ENCODE assay signal across 8 mouse cellular contexts in the genomic region with DNA sequence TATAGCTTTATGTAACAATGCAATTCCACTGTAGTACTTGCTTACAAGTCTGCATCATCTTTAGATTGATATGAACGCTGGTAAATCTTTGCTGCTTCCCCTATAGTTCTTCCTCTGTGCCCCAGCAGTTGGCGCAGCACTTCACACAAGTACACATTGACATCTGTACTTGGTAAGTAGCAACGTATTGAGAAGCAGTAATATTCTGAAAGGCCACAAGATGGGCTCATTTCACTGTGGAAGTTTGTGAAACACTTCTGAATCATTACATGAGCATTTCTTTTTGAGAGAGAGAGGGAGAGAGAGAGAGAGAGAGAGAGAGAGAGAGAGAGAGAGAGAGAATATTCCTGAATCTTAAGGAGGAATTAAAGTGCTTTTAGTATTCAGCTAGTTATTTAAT. TPM values are rescaled to one million over a fixed set of nuclear protein-coding genes. Genes with fewer than 3 reads are reported as not detected.
A peak's percentile ranks its signal among the peaks of the same experiment; 100 is the strongest.
DNase-seq lines count a peak whose midpoint lies in the region; ATAC-seq and TF ChIP-seq lines count a peak whose summit lies in the region.

No protein-coding gene starts in this region.

- peak; percentile 24 to 36 for DNase-seq in cerebellum, postnatal 14 days
- no peak for DNase-seq in cerebellum, adult 9-11 months
- peak; percentile 12 for DNase-seq in embryonic facial prominence, embryonic 10.5 days (ENCODE audit: low spot score)
- DNase-seq in left cerebral cortex, adult 2 months (ENCODE audit: extremely low spot score in 1 of 2, low spot score in 2 of 2) = peak in 1 of 2 experiments; percentile 28
- peak; percentile 72 for DNase-seq in telencephalon, adult 2 months (ENCODE audit: low read depth, low spot score)
- no peak for DNase-seq in gastrocnemius, postnatal 36 days

- peak; percentile 62 for TF ChIP-seq CTCF in left cerebral cortex, adult 2 months (IDR thresholded peaks at IDR 0.05)

- 46% methylated on average over 3 of the region's 3 CpGs for WGBS in midbrain, embryonic 15.5 days
- 50% methylated on average over 3 of the region's 3 CpGs for WGBS in midbrain, embryonic 13.5 days
- 49% methylated on average over 3 of the region's 3 CpGs for WGBS in embryonic facial prominence, embryonic 10.5 days

- no peaks in the 10 kb centered on the region for H3K36me3 ChIP-seq in midbrain, embryonic 15.5 days (replicated peaks)
- no peaks in the 10 kb centered on the region for H3K36me3 ChIP-seq in midbrain, embryonic 13.5 days
- no peaks in the 10 kb centered on the region for H3K36me3 ChIP-seq in embryonic facial prominence, embryonic 10.5 days (replicated peaks)

- ATAC-seq in midbrain, embryonic 15.5 days (replicated peaks) = peak; percentile 87
- ATAC-seq in midbrain, embryonic 13.5 days = no peak

- H3K9ac ChIP-seq in midbrain, embryonic 15.5 days = no peak overlapping the region
- H3K9ac ChIP-seq in midbrain, embryonic 13.5 days (replicated peaks) = no peak overlapping the region

- H3K4me3 ChIP-seq in midbrain, embryonic 15.5 days = no peak overlapping the region
- no peak overlapping the region for H3K4me3 ChIP-seq in midbrain, embryonic 13.5 days (replicated peaks)
- H3K4me3 ChIP-seq in embryonic facial prominence, embryonic 10.5 days = no peak overlapping the region
- H3K4me3 ChIP-seq in left cerebral cortex, adult 2 months = no peak overlapping the region

- no peaks in the 10 kb centered on the region for H3K27me3 ChIP-seq in midbrain, embryonic 15.5 days (replicated peaks)
- H3K27me3 ChIP-seq in midbrain, embryonic 13.5 days = no peaks in the 10 kb centered on the region
- H3K27me3 ChIP-seq in embryonic facial prominence, embryonic 10.5 days (replicated peaks; ENCODE audit: low read depth, poor library complexity, severe bottlenecking) = no peaks in the 10 kb centered on the region

- H3K9me3 ChIP-seq in midbrain, embryonic 15.5 days = no peaks in the 10 kb centered on the region
- no peaks in the 10 kb centered on the region for H3K9me3 ChIP-seq in midbrain, embryonic 13.5 days
- H3K9me3 ChIP-seq in embryonic facial prominence, embryonic 10.5 days = no peaks in the 10 kb centered on the region

- no peak overlapping the region for H3K4me2 ChIP-seq in midbrain, embryonic 15.5 days
- H3K4me2 ChIP-seq in midbrain, embryonic 13.5 days (replicated peaks) = no peak overlapping the region

- H3K4me1 ChIP-seq in midbrain, embryonic 15.5 days = no peaks in the 10 kb centered on the region
- no peaks in the 10 kb centered on the region for H3K4me1 ChIP-seq in midbrain, embryonic 13.5 days (replicated peaks)
- 0 out of 2 replicates have a peak, but pooled peaks cover 3% of the 10 kb centered on the region for H3K4me1 ChIP-seq in embryonic facial prominence, embryonic 10.5 days

- intact Hi-C loops in left cerebral cortex, adult 2 months (cut with DNase I) = loop anchor here (2.0 to 5.0 kb wide), 5 partner anchors 745 to 1780 kb away; no protein-coding TSS in a partner anchor
- intact Hi-C loops in gastrocnemius, postnatal 36 days (cut with DNase I) = no loop called here

- no peak overlapping the region for H3K27ac ChIP-seq in midbrain, embryonic 15.5 days
- no peak overlapping the region for H3K27ac ChIP-seq in midbrain, embryonic 13.5 days
- H3K27ac ChIP-seq in embryonic facial prominence, embryonic 10.5 days (replicated peaks) = no peak overlapping the region
- no peak overlapping the region for H3K27ac ChIP-seq in left cerebral cortex, adult 2 months

RNA-seq across cellular contexts. Expression of gene Usp38, which starts 47.2 kb away (rescaled TPM):
- 17.8 and 17.9 TPM in 2 replicates for polyA plus RNA-seq in midbrain, embryonic 15.5 days (2015; fragmentation: Nextera tagmentation; extraction: Ambion mirVana)
- polyA plus RNA-seq in midbrain, embryonic 13.5 days (2015; fragmentation: Nextera tagmentation; extraction: Ambion mirVana) = 20.3 and 20.6 TPM in 2 replicates
- 24.3 and 24.9 TPM in 2 replicates for polyA plus RNA-seq in embryonic facial prominence, embryonic 10.5 days (2016; fragmentation: Nextera tagmentation; extraction: Ambion mirVana)
- total RNA-seq in left cerebral cortex, adult 2 months (2021) = 10 to 100 TPM; 23.0 to 24.3 TPM
- total RNA-seq in gastrocnemius, postnatal 36 days (2021) = 10 to 100 TPM; 18.9 to 20.6 TPM

Comparison
In these comparisons a context has a peak if more than half of its experiments do, and no peak if none do; other contexts are left out.
1. DNase-seq: peak in cerebellum, postnatal 14 days (2 of 2), embryonic facial prominence, embryonic 10.5 days (single experiment) and telencephalon, adult 2 months (single experiment); none in cerebellum, adult 9-11 months (single experiment) and gastrocnemius, postnatal 36 days (0 of 2).